Mouse (Mus musculus) CH12.LX (cell line): ENCODE measurements around the gene Tmem108.

Experiments
- CHD1 ChIP-seq: IDR thresholded peaks from 2 replicates; pipeline ENCODE4 v1.6.1; 2012; ENCODE audit warnings: low read depth, low read length, improper control_type of control experiment, inconsistent platforms
- CTCF ChIP-seq, 2 experiments: IDR thresholded peaks in 1 of 2; conservative IDR thresholded peaks in 1 of 2; 2 replicates each; pipeline ENCODE4 v1.5.1; 2011 to 2012; ENCODE audit warnings: low read depth in 2 of 2, low read length in 2 of 2, improper control_type of control experiment in 1 of 2, inconsistent platforms in 1 of 2, mild to moderate bottlenecking in 1 of 2, moderate library complexity in 1 of 2
- E2F4 ChIP-seq: IDR thresholded peaks from 2 replicates; pipeline ENCODE4 v1.6.1; 2011; ENCODE audit warnings: low read depth, low read length, improper control_type of control experiment; ENCODE audit not compliant: insufficient replicate concordance
- ELF1 ChIP-seq: IDR thresholded peaks from 2 replicates; pipeline ENCODE4 v1.6.1; 2014; ENCODE audit warnings: low read depth, mild to moderate bottlenecking, inconsistent platforms, low read length, improper control_type of control experiment
- EP300 ChIP-seq: IDR thresholded peaks from 2 replicates; pipeline ENCODE4 v1.6.1; 2011; ENCODE audit warnings: low read length, improper control_type of control experiment
- GABPA ChIP-seq: IDR thresholded peaks from 2 replicates; pipeline ENCODE4 v1.6.1; 2012; ENCODE audit warnings: low read depth, low read length, improper control_type of control experiment, inconsistent platforms; ENCODE audit not compliant: insufficient replicate concordance
- HCFC1 ChIP-seq: IDR thresholded peaks from 2 replicates; pipeline ENCODE4 v1.6.1; 2012; ENCODE audit warnings: low read depth, mild to moderate bottlenecking, inconsistent platforms, low read length, improper control_type of control experiment
- MYC ChIP-seq: IDR thresholded peaks from 2 replicates; pipeline ENCODE4 v1.6.1; 2011; ENCODE audit warnings: low read depth, mild to moderate bottlenecking, improper control_type of control experiment, low read length
- POLR2A ChIP-seq: IDR thresholded peaks from 2 replicates; pipeline ENCODE4 v1.6.1; 2011; ENCODE audit warnings: low read depth, mild to moderate bottlenecking, improper control_type of control experiment, low read length
- TCF12 ChIP-seq: IDR thresholded peaks from 2 replicates; pipeline ENCODE4 v1.6.1; 2014; ENCODE audit warnings: low read depth, mild to moderate bottlenecking, inconsistent platforms, low read length, improper control_type of control experiment
- USF1 ChIP-seq: IDR thresholded peaks from 2 replicates; pipeline ENCODE4 v1.6.1; 2014; ENCODE audit warnings: low read depth, mild to moderate bottlenecking, inconsistent platforms, low read length, improper control_type of control experiment
- ZKSCAN1 ChIP-seq: IDR thresholded peaks from 2 replicates; pipeline ENCODE4 v1.6.1; 2012; ENCODE audit warnings: low read depth, inconsistent platforms, low read length, improper control_type of control experiment, borderline replicate concordance

- no peak for TF ChIP-seq CTCF (conservative IDR thresholded peaks at IDR 0.05 in 1 of 2, IDR thresholded peaks at IDR 0.05 in 1 of 2; ENCODE audit: low read depth in 2 of 2, low read length in 2 of 2)
- TF ChIP-seq EP300: no peak
- TF ChIP-seq POLR2A: no peak
- TF ChIP-seq USF1: no peak
- no peak for TF ChIP-seq CHD1
- no peak for TF ChIP-seq TCF12
- TF ChIP-seq E2F4: no peak
- TF ChIP-seq ZKSCAN1: no peak
- no peak for TF ChIP-seq HCFC1
- no peak for TF ChIP-seq MYC
- no peak for TF ChIP-seq ELF1
- TF ChIP-seq GABPA: no peak
Observed at GRCm38 (mm10) chr9:103726751-103727462, 34.7 kb downstream of the Tmem108 start.
